Mouse (Mus musculus) cerebellum, adult 8-10 months (tissue): ENCODE data around the gene Sorl1.
"Not testable (repeated sequence)": the region's sequence is repeated elsewhere in the genome, so short reads cannot be mapped to it uniquely, and the experiment has no call there.

Experiments
- DNase-seq: peaks from one replicate; pipeline ENCODE4 v3.0.0; 2022

The Sorl1 gene

GRCm38 (mm10) chr9:42091561-42091960, 32.5 kb downstream of the Sorl1 start:
- no peak for DNase-seq

- no peak for DNase-seq
Observed at GRCm38 (mm10) chr9:42087921-42088320, 36.2 kb downstream of the Sorl1 start.

- no peak for DNase-seq
Observed at GRCm38 (mm10) chr9:42085970-42086369, 38.1 kb downstream of the Sorl1 start.

DNA sequence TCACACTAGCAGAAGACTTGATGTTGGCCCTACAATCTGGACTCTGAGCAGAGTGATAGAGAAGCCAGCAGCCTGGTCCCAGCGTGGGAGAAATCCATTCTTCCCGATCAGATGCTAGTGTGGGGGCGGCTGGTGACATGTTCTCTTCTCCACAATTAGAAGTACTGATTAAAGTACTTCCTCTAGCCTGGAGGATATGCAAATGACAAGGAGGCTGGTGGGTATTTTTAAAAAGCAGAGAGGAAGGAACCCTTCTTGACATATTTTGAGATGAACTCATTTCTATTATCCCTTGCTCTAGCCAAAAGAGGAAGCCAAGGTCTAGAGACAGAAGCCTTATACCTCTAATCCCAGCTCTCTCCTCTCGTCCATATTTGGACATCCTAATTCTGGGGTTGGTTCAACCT, 40.4 kb downstream of the Sorl1 start:
- DNase-seq, result no peak

DNA sequence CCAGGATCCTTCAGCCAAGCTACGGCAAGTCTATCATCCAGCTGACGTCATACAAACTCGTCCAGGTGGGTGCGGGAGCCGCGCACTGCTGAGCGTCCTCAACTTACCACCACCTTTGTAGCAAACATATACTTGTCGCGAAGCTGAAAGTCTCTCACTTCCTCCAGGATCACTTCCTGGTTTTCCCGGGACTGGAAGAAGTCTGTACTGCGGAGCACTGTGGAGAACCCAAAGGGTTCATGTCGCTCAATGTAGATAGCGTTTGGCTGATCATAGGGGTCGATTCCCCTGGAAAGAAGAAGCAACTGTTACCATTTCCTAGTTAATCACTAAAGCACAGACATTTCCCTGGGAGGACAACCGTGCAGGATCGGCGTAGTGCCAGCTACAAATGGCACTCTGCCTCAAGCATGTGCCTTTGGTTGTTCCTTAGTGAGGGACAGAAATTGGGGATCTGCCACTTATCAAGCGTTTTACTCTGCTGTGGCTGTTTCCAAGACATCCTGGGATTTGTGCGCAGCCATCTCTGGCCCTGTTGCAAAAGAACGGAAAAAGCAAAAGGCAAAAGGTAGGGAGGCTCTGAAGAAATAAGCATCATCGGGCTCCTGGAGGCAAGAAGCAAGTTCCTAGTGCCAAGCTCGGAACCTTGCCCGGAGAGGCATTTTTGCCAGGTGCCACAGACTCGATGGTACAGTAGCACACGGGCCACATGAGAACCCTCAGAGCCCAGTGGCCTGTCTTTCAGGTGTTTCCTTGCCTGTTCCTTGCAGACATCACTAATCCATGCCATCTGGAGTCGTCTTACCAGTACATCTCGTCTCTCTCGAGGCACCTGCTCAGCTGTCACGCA, 42.2 kb downstream of the Sorl1 start:
- peak; percentile 71 for DNase-seq

DNA sequence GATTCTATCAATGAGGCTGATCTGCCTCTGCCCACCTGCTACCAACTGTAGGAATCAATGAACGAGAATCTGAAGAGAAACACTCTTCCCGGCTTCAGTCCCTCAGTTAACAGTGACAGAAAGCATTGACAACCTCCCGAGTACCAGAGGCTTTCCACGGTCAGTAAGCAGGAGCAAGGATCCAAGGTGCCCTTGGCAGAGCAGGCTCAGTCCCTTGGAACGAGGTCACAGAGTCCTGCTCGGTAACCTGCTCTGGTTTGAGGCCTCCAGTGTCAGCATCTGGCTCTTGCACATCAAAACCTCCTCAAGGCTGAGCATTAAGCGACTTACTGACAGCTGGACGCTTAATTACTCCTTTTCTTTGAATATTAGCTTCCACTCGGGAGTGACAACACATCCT, 43.4 kb downstream of the Sorl1 start:
- no peak for DNase-seq

- no peak for DNase-seq
Observed at GRCm38 (mm10) chr9:42077112-42077845, 46.8 kb downstream of the Sorl1 start.

- no peak for DNase-seq
Observed at GRCm38 (mm10) chr9:42076256-42076849, 47.7 kb downstream of the Sorl1 start.

- DNase-seq, result no peak
Observed at GRCm38 (mm10) chr9:42075241-42075640, 48.9 kb downstream of the Sorl1 start.

DNA sequence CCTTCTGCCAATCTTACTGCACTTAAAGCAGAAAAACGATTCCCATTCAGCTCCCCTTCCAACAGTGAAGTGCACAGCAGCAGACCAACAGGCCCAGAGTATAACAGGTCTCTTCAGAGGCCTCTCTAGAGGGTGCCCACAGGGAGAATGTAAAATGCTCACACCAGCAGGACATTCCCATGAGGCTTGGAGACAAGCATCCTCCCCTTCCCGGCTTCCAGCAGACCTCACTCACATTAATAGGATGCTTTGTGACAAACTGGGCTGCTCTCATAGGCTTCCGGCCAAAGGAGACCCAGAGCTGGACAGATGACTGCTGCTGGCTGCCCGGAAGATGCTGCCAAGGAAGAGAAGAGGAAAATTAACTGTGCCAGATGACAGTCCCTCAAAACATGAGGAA, 52.1 kb downstream of the Sorl1 start:
- no peak for DNase-seq

DNA sequence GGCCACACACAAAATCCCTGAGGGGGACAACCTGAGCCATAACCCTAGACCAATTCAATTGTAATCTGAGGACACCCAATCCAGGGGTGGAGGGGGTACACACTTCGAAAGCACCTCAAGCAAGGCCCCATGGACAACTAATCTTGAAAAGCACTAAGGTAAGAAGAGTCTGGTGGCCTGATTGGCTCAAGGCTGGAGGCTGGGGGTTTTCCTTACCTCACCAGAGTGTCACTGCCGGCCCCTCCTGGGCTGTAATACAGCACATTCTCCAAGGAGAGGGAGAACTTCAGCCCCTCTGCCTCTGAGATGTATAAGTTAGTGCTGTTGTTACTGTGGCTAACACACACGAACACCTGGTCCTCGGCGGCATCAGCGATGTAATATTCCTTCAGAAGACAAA, 53.2 kb downstream of the Sorl1 start:
- DNase-seq, result no peak

- no peak for DNase-seq
Observed at GRCm38 (mm10) chr9:42069471-42069870, 54.6 kb downstream of the Sorl1 start.

DNA sequence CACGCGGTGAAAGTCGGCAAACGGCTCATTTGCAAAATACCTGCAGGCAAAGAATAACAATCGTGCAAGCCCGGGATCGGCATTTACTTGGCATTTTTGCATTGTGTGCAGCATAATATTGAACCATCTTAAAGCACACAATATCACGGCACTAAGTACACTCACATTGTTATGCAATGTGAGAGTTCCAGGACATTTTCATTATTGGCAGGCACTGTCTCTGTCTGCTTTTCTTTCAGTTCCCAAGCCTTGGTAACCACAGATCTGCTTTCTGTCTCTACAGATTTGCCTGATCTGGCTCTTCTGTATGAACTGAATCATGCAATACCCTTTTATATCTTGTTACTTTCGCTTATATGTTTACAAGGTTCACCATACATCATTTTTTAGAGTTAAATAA, 56.1 kb downstream of the Sorl1 start:
- no peak for DNase-seq

- no peak for DNase-seq
Observed at GRCm38 (mm10) chr9:42065756-42066155, 58.3 kb downstream of the Sorl1 start.

DNA sequence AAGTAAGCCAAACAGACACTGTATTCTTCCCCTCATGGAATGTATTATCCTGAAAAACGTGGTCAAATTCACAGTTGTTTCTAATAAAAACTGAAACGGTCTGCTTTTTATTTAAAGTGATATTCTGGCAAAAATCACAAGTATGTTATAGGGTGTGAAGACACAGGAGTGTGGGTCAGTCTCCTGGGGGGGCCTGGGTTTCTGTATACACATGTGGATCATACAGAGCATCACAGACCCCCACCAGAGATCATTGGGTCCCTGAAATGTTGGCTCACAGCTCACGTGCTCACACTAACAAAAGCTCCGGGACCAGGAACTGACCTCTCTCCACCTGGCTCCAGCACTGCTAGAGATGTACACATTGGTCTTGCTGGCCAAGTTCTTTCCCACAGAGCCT, 60.7 kb downstream of the Sorl1 start:
- no peak for DNase-seq

DNA sequence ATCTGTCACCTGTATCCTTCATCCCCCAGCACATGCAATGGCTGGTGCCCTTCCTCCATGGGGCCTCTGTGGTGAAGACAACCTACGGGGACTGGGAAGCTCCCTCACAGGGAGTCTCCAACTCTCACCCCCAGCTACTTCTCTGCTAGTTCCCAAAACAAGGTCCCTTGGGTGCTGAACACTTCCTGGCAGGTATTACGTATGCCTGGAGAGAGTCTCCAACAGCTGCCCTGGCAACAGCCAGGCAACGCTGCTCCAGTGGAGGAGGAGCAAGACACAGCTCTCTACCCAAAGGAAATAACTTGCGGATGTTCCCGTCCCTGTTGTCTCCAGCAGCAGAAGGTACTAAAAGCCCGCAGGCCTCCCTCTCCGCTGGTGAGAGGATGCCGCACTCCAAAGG, 61.8 kb downstream of the Sorl1 start:
- DNase-seq, result no peak

GRCm38 (mm10) chr9:42059006-42059405, 65.1 kb downstream of the Sorl1 start:
- DNase-seq, result not testable (repeated sequence)

GRCm38 (mm10) chr9:42056591-42056990, 67.5 kb downstream of the Sorl1 start:
- DNase-seq, result no peak

GRCm38 (mm10) chr9:42055378-42055777, 68.7 kb downstream of the Sorl1 start:
- DNase-seq, result no peak

DNA sequence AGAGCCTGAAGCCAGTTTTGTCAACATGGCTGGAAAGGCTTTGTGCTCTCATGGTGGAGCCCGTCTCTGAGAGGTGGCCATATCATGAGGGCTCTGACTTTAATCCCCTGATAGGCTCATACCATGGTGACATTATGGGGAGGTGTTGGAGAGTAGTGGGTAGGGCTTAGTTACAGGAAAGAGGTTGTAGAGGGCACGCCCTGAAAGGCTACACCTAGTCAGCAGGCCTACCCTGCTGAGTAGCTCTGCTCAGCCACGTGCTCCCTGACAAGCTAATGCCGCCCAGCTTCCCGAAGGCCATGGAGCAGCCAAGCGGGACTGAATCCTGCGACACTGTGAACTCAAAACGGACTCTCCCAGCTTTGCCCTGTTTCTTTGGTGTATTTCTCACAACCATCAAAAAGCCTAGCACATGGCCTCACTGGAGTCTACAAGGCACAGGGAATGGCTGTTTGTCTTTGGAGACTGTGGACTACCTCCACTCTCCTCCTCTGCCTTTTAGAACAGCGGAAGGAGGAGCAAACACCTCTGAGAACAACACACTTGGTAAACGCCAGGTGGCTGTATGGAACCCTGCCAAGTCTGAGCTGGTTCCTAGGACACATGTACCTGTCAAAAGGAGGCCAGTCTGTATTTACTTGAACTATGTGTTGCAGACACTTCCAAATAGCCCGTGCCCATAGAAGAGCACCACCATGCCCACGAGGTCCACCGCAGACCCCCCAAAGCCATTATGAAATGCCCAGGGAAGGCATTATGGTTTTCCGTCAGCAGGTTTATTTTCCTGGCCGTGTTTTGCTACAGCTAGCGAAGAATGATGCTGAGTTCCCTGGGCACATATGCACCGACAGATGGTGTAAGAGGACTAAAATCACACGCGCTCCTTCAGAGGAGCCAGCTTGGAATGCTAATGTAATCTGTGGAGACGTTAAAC, 69.5 kb downstream of the Sorl1 start:
- peak; percentile 94 for DNase-seq

DNA sequence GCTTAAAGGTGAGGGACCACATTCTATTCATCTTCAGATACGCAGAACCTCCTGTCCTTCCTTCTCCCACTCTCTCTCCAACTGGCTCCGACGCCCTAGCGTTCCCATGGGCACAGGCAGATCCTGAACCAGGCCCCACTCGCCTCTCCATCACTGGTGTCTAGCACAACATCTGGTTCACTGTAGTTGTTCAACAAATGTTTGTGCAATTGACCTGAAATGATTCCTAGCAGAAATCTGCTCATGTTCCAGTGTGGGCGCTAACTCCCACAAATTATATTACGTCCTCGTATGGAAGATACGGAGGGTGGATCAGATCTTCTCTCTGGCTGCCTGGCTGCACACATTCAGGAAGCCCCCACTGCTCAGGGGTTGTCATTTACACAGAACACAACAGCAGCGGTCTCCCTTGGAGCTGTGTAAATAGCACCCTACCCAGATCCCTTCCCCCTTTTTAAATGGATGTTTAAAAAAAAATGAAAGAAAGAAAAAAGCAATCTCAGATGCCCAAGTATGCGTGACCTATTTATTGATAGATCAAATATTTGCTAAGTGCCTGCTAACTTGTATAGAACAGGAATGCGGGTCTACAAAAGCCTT, 70.4 kb downstream of the Sorl1 start:
- no peak for DNase-seq

GRCm38 (mm10) chr9:42052713-42053356, 71.3 kb downstream of the Sorl1 start:
- DNase-seq, result no peak
